Mouse (Mus musculus) heart, postnatal 0 days (tissue): ENCODE results near the gene Atad5.

Source experiments
- CTCF ChIP-seq: IDR thresholded peaks from 2 replicates; pipeline ENCODE4 v1.5.1; 2016; ENCODE audit warnings: antibody characterized with exemption, control low read depth, low read depth
- EP300 ChIP-seq: IDR thresholded peaks from 2 replicates; pipeline ENCODE4 v1.6.1; 2016; ENCODE audit warnings: antibody characterized with exemption, low read depth

DNA sequence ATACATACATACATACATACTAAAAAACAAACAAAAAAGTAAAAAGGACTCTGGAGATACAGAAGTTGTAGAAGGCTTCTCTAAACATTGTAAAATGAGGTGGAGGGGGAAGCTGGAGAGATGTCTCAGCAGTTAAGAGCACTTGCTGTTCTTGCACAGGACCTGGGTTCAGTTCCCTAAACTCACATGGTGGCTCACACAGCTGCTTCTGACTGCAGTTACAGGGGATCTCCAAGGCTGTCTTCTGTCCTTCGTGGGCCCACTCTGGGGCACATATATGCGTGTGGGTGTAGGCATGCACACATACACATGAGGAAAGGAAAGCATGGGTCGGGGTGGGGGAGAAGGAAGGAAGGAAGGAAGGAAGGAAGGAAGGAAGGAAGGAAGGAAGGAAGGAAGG lies 80.4 kb downstream of the Atad5 start:
- TF ChIP-seq EP300 (no peak), CTCF (no peak)
